Mouse (Mus musculus) forebrain, embryonic 16.5 days (tissue): ENCODE results near the gene Sema4f. TPM values are rescaled to one million over a fixed set of nuclear protein-coding genes. Genes with fewer than 3 reads are reported as not detected.
A peak's percentile ranks its signal among the peaks of the same experiment; 100 is the strongest.

ENCODE experiments used
- ATAC-seq: fragments of 200-750 bp; cut with Nextera tagmentation; 2 replicates; pipeline ENCODE4 v1.8.0; 2017; ENCODE audit warnings: mild to moderate bottlenecking, moderate library complexity
- H3K27ac ChIP-seq: fragments of 300-500 bp; sonication (generic); 2 replicates; pipeline ENCODE4 v1.5.1; 2014; ENCODE audit warnings: low read length, control low read depth
- H3K27me3 ChIP-seq: fragments of 300-500 bp; sonication (generic); replicated peaks from 2 replicates; pipeline ENCODE4 v1.6.1; 2014; ENCODE audit warnings: low read length; ENCODE audit not compliant: control insufficient read depth, insufficient read depth
- H3K36me3 ChIP-seq: fragments of 300-500 bp; sonication (generic); 2 replicates; pipeline ENCODE4 v1.6.1; 2014; ENCODE audit not compliant: control insufficient read depth, insufficient read depth
- H3K4me1 ChIP-seq: fragments of 300-500 bp; sonication (generic); replicated peaks from 2 replicates; pipeline ENCODE4 v1.6.1; 2014; ENCODE audit warnings: low read length; ENCODE audit not compliant: control insufficient read depth, insufficient read depth
- H3K4me2 ChIP-seq: fragments of 300-500 bp; sonication (generic); 2 replicates; pipeline ENCODE4 v1.6.1; 2014; ENCODE audit warnings: mild to moderate bottlenecking, low read length, control low read depth
- H3K4me3 ChIP-seq: fragments of 300-500 bp; sonication (generic); replicated peaks from 2 replicates; pipeline ENCODE4 v1.5.1; 2014; ENCODE audit warnings: mild to moderate bottlenecking, low read length, control low read depth
- H3K9ac ChIP-seq: fragments of 300-500 bp; sonication (generic); replicated peaks from 2 replicates; pipeline ENCODE4 v1.6.1; 2014; ENCODE audit warnings: low read depth, low read length, control low read depth
- H3K9me3 ChIP-seq: fragments of 300-500 bp; sonication (generic); 2 replicates; pipeline ENCODE4 v1.6.1; 2016; ENCODE audit warnings: low read length; ENCODE audit not compliant: control insufficient read depth
- WGBS: fragments of 180-500 bp; shearing (Covaris S2); extraction: QIAGEN DNeasy Blood & Tissue Kit; methylation state at CpG from one replicate; pipeline ENCODE4 v1.1.7; 2014; 5-methylcytosine and 5-hydroxymethylcytosine counted together
- polyA plus RNA-seq: library from polyadenylated mRNA; unstranded; fragments of >200 nt; fragmentation: Nextera tagmentation; extraction: Ambion mirVana; gene quantifications from 2 replicates; pipeline ENCODE4 v1.2.1, GENCODE M21; 2015

The Sema4f gene
- polyA plus RNA-seq, 1 experiment from 2014 or later = 18.7 TPM

DNA sequence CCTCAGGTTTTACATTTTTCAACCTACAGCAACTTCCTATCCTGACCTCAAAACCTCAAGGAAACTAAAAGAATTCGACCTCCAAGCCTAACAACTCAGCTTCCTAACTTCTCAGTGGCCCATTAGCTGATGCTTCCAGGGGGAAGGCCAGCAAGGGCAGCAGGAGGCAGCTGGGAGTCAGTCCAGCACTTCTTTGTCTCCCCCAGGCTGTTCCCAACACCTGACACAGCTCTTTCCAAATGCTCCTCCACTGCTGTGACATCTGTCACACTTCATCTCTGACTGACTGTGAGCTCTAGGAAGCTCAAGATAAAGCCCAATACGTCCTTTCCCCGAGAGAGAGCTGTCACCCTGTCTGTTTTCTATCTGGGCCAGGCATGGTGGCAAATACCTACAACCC lies 55.0 kb downstream of the Sema4f start:
- ATAC-seq = no peak
- Histone ChIP-seq H3K4me3 (no peak overlapping the region), H3K4me2 (no peak overlapping the region), H3K9me3 (no peaks in the 10 kb centered on the region), H3K4me1 (no peaks in the 10 kb centered on the region), H3K27ac (no peak overlapping the region), H3K27me3 (no peaks in the 10 kb centered on the region), H3K9ac (no peak overlapping the region), H3K36me3 (no peaks in the 10 kb centered on the region)
- WGBS = 37% methylated on average over 3 of the region's 3 CpGs

GRCm38 (mm10) chr6:82881485-82882096 lies 58.0 kb downstream of the Sema4f start:
- 49% methylated on average over 21 of the region's 21 CpGs for WGBS
- no peak for ATAC-seq
- H3K4me2 ChIP-seq = no peak overlapping the region

GRCm38 (mm10) chr6:82880807-82881206 lies 58.8 kb downstream of the Sema4f start:
- H3K27ac ChIP-seq = no peak overlapping the region
- no peaks in the 10 kb centered on the region for H3K9me3 ChIP-seq
- no peak overlapping the region for H3K4me3 ChIP-seq
- no peak overlapping the region for H3K4me2 ChIP-seq
- H3K9ac ChIP-seq = no peak overlapping the region
- 75% methylated on average over 3 of the region's 3 CpGs for WGBS
- H3K36me3 ChIP-seq = no peaks in the 10 kb centered on the region
- H3K4me1 ChIP-seq = no peaks in the 10 kb centered on the region
- no peaks in the 10 kb centered on the region for H3K27me3 ChIP-seq
- ATAC-seq = no peak

More at GRCm38 (mm10) chr6:82881485-82882096, 58.0 kb downstream of the Sema4f start:
- Histone ChIP-seq H3K36me3 (no peaks in the 10 kb centered on the region), H3K27me3 (no peaks in the 10 kb centered on the region), H3K4me3 (no peak overlapping the region), H3K9me3 (no peaks in the 10 kb centered on the region), H3K27ac (no peak overlapping the region), H3K4me1 (no peaks in the 10 kb centered on the region), H3K9ac (no peak overlapping the region)

DNA sequence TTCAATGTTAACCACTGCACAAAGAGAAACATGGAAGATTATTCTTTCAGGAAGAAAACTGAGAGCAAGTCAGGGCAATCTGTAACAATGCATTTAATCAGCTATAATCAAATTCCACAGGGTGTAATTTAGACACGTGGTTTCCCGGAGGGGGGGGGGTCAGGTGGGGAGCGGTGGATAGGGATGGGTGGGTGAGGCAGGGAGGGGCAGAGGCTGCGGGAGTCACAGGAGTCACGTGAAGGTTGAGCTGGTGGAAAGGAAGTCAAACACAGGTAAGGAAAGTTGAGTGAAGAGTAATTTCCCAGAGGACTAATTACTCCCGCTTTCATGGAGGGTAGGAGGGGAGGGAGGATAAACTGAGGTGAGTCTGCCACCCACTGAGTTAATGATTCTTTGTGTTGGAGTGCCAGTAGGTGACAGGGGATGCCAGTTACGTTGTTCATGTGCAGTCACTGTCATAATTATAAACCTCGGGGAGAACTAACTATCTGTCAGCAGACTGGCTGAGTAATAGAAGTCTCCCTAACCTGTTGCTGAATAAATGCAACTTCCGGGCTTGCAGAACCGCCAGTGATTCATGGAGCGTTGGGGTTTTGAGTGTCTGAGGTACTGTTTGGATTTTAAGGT lies 60.0 kb downstream of the Sema4f start:
- Histone ChIP-seq H3K9me3 (no peaks in the 10 kb centered on the region), H3K4me2 (no peak overlapping the region), H3K36me3 (no peaks in the 10 kb centered on the region), H3K4me3 (no peak overlapping the region), H3K9ac (no peak overlapping the region), H3K27ac (no peak overlapping the region), H3K27me3 (no peaks in the 10 kb centered on the region), H3K4me1 (no peaks in the 10 kb centered on the region)
- WGBS = 68% methylated on average over 11 of the region's 11 CpGs
- peak; percentile 57 for ATAC-seq

GRCm38 (mm10) chr6:82875509-82875935 lies 64.0 kb downstream of the Sema4f start:
- Histone ChIP-seq H3K9me3 (no peaks in the 10 kb centered on the region), H3K27ac (no peak overlapping the region), H3K4me2 (no peak overlapping the region), H3K4me1 (no peaks in the 10 kb centered on the region), H3K27me3 (no peaks in the 10 kb centered on the region), H3K36me3 (no peaks in the 10 kb centered on the region), H3K9ac (no peak overlapping the region), H3K4me3 (no peak overlapping the region)
- 62% methylated on average over 6 of the region's 6 CpGs for WGBS
- ATAC-seq = no peak

DNA sequence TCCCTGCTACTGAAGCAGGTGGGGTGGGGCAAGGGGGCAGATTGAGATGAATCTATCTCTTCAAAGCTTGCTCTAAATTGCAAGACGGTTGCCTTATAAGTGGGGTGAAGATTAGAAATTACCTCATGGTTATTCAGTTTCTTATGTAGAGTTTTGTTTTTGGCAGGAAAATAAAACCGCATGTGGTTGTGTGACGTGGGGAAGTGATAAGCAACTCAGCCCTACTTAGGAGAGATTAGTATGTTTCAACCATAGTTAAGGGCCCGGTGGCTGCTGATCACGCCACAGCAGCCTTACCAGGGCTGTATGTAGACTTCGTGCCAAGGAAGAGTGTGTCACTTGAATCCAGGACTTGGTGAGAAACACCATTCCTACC lies 67.2 kb downstream of the Sema4f start:
- Histone ChIP-seq H3K9me3 (no peaks in the 10 kb centered on the region), H3K4me3 (no peak overlapping the region), H3K36me3 (no peaks in the 10 kb centered on the region), H3K27me3 (no peaks in the 10 kb centered on the region), H3K4me1 (no peaks in the 10 kb centered on the region), H3K27ac (no peak overlapping the region), H3K4me2 (no peak overlapping the region), H3K9ac (no peak overlapping the region)
- WGBS = 84% methylated on average over 6 of the region's 6 CpGs
- no peak for ATAC-seq

- no peak for ATAC-seq
- H3K4me3 ChIP-seq = no peak overlapping the region
These were observed 67.8 kb downstream of the Sema4f start for GRCm38 (mm10) chr6:82871632-82872331.

GRCm38 (mm10) chr6:82868476-82868875 lies 71.1 kb downstream of the Sema4f start:
- ATAC-seq = no peak
- Histone ChIP-seq H3K27me3 (no peaks in the 10 kb centered on the region), H3K4me3 (no peak overlapping the region), H3K27ac (no peak overlapping the region), H3K4me2 (no peak overlapping the region), H3K4me1 (no peaks in the 10 kb centered on the region), H3K36me3 (no peaks in the 10 kb centered on the region), H3K9ac (no peak overlapping the region), H3K9me3 (no peaks in the 10 kb centered on the region)
- WGBS = 75% methylated on average over 5 of the region's 5 CpGs

More at GRCm38 (mm10) chr6:82871632-82872331, 67.8 kb downstream of the Sema4f start:
- Histone ChIP-seq H3K4me1 (no peaks in the 10 kb centered on the region), H3K9ac (no peak overlapping the region), H3K9me3 (no peaks in the 10 kb centered on the region), H3K4me2 (no peak overlapping the region), H3K27ac (no peak overlapping the region), H3K27me3 (no peaks in the 10 kb centered on the region), H3K36me3 (no peaks in the 10 kb centered on the region)
- WGBS = 46% methylated on average over 5 of the region's 5 CpGs

GRCm38 (mm10) chr6:82863380-82863874 lies 76.1 kb downstream of the Sema4f start:
- Histone ChIP-seq H3K9me3 (no peaks in the 10 kb centered on the region), H3K4me2 (no peak overlapping the region), H3K27me3 (no peaks in the 10 kb centered on the region), H3K9ac (no peak overlapping the region), H3K4me1 (no peaks in the 10 kb centered on the region), H3K4me3 (no peak overlapping the region), H3K36me3 (no peaks in the 10 kb centered on the region), H3K27ac (no peak overlapping the region)
- no peak for ATAC-seq
- 91% methylated on average over 8 of the region's 8 CpGs for WGBS
